Mouse (Mus musculus): ENCODE data around the gene Bst1.

DNA sequence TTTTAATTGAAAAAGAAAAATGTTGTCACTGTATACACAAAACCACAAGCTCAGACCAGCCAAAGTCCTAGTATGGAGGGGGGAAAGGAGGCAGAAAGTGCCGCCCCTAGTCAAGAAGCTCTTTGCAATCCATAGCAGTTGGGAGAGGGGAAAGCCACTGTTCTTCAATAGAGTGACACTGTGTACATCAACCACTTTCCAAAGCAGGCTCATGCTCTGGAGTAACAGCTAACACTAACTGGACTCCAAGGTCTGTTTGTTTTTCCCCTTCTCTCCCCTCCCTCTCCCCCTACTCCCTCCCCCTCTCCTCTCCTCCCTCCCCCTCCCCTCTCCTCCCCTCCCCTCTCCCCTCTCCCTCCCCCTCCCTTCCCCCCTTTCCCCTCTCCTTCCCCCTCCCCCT is 18.0 kb upstream of the Bst1 start:
- no peak for TF ChIP-seq CTCF (IDR thresholded peaks at IDR 0.05; ENCODE audit: low read depth, low read length)
- no peak for TF ChIP-seq POLR2A (IDR thresholded peaks at IDR 0.05; ENCODE audit: extremely low read depth, insufficient read depth, low read length)

All from liver, adult 2 months (tissue).